28 mouse cellular contexts compared by ENCODE assay signal in the genomic region with DNA sequence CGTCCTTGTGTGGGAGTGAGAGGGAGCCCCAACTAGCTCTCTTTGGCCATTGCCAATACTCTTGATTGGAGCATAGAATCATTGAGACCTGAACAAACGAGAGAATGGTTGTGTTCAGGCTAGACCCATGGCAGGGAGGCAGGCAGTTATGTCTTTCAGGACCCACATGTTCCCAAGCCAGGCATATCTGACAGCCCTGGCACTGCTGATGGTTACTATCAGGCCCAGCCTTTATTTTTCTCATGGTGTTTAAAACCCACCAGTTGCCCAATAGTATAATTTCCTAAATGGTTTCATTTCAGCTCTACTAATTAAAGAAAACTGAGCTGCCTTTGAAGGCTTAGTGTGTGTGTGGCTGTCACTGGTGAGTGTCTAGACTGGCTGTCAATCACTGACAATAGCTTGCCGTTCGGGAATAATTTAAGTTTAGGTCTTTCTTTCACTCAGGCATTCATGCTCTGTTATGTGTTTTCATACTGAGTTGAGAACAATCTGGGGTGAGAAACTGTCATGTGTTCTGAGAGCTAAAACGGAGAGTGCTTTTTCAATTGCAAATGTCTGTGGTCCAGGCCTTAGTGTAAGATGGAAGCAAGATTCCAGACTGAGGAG. TPM values are rescaled to one million over a fixed set of nuclear protein-coding genes. Genes with fewer than 3 reads are reported as not detected.
DNase-seq lines count a peak whose midpoint lies in the region; ATAC-seq and TF ChIP-seq lines count a peak whose summit lies in the region.
"Had no signal": no experiment of that assay in that cellular context is flagged by ENCODE, and none has a peak within 500 bp of the region (broad histone marks: within the 10 kb centered on the region; RNA-seq: fewer than 3 reads in every experiment).

No protein-coding gene starts in this region.

- 43% methylated on average over 5 of the region's 5 CpGs for WGBS in hindbrain, embryonic 11.5 days
- WGBS in hindbrain, embryonic 14.5 days, result 33% methylated on average over 5 of the region's 5 CpGs
- 30% methylated on average over 5 of the region's 5 CpGs for WGBS in midbrain, embryonic 13.5 days
- WGBS in midbrain, postnatal 0 days, result 36% methylated on average over 5 of the region's 5 CpGs
- 6% methylated on average over 5 of the region's 5 CpGs for WGBS in forebrain, embryonic 14.5 days

- H3K27me3 ChIP-seq in hindbrain, embryonic 11.5 days (ENCODE audit: control insufficient read depth, insufficient read depth, low read length), result no peaks in the 10 kb centered on the region
- H3K27me3 ChIP-seq in hindbrain, embryonic 14.5 days (ENCODE audit: control insufficient read depth, insufficient read depth, low read length), result no peaks in the 10 kb centered on the region
- H3K27me3 ChIP-seq in midbrain, embryonic 13.5 days, result 0 out of 2 replicates have a peak, but pooled peaks cover 2% of the 10 kb centered on the region
- no peaks in the 10 kb centered on the region for H3K27me3 ChIP-seq in midbrain, postnatal 0 days (ENCODE audit: insufficient read depth, low read length)
- H3K27me3 ChIP-seq in forebrain, embryonic 14.5 days (replicated peaks; ENCODE audit: control insufficient read depth, insufficient read depth, low read length), result no peaks in the 10 kb centered on the region; the same call in 1 of the 2 replicates
- H3K27me3 ChIP-seq: embryonic facial prominence, embryonic 15.5 days; hindbrain, embryonic 12.5 days; neural tube, embryonic 15.5 days had no signal

- H3K36me3 ChIP-seq in hindbrain, embryonic 11.5 days (ENCODE audit: control insufficient read depth, insufficient read depth, low read length), result no peaks in the 10 kb centered on the region
- no peaks in the 10 kb centered on the region for H3K36me3 ChIP-seq in hindbrain, embryonic 14.5 days (replicated peaks; ENCODE audit: control insufficient read depth, insufficient read depth)
- H3K36me3 ChIP-seq in midbrain, embryonic 13.5 days, result no peaks in the 10 kb centered on the region
- H3K36me3 ChIP-seq in midbrain, postnatal 0 days (ENCODE audit: insufficient read depth, low read length), result no peaks in the 10 kb centered on the region
- no peaks in the 10 kb centered on the region for H3K36me3 ChIP-seq in forebrain, embryonic 14.5 days (ENCODE audit: control insufficient read depth, insufficient read depth, low read length)
- H3K36me3 ChIP-seq: embryonic facial prominence, embryonic 10.5 days; embryonic facial prominence, embryonic 15.5 days; hindbrain, embryonic 12.5 days; limb, embryonic 15.5 days; neural tube, embryonic 15.5 days had no signal

- H3K4me3 ChIP-seq in hindbrain, embryonic 11.5 days (ENCODE audit: low read depth, low read length), result no peak overlapping the region
- no peak overlapping the region for H3K4me3 ChIP-seq in hindbrain, embryonic 14.5 days (replicated peaks; ENCODE audit: low read length)
- no peak overlapping the region for H3K4me3 ChIP-seq in midbrain, embryonic 13.5 days (replicated peaks)
- no peak overlapping the region for H3K4me3 ChIP-seq in midbrain, postnatal 0 days (ENCODE audit: low read depth, low read length)
- no peak overlapping the region for H3K4me3 ChIP-seq in forebrain, embryonic 14.5 days (ENCODE audit: low read depth, low read length)
- H3K4me3 ChIP-seq: embryonic facial prominence, embryonic 10.5 days; embryonic facial prominence, embryonic 15.5 days; hindbrain, embryonic 12.5 days; limb, embryonic 15.5 days; neural tube, embryonic 15.5 days had no signal

- ATAC-seq in hindbrain, embryonic 11.5 days (ENCODE audit: low FRiP score), result 0 out of 2 replicates have a peak, but pooled peaks have one; percentile 19
- no peak for ATAC-seq in hindbrain, embryonic 14.5 days (ENCODE audit: low FRiP score)
- 0 out of 2 replicates have a peak, but pooled peaks have one; percentile 40 for ATAC-seq in midbrain, embryonic 13.5 days
- ATAC-seq in midbrain, postnatal 0 days (ENCODE audit: low FRiP score), result no peak
- ATAC-seq in forebrain, embryonic 14.5 days, result peak; percentile 84
- no peak for ATAC-seq in activated CD4-positive, CD25-positive, alpha-beta regulatory T cell, adult 4 months
- ATAC-seq: CD4-positive, CD25-positive, alpha-beta regulatory T cell, adult 4 months; intestine, postnatal 0 days had no signal

- no peak overlapping the region for H3K4me2 ChIP-seq in hindbrain, embryonic 11.5 days (replicated peaks; ENCODE audit: low read depth, low read length)
- no peak overlapping the region for H3K4me2 ChIP-seq in hindbrain, embryonic 14.5 days (replicated peaks)
- H3K4me2 ChIP-seq in midbrain, embryonic 13.5 days (replicated peaks), result no peak overlapping the region
- no peak overlapping the region for H3K4me2 ChIP-seq in midbrain, postnatal 0 days (ENCODE audit: low read depth, low read length, poor library complexity, severe bottlenecking)
- H3K4me2 ChIP-seq in forebrain, embryonic 14.5 days (ENCODE audit: low read length), result no peak overlapping the region
- H3K4me2 ChIP-seq: embryonic facial prominence, embryonic 15.5 days; hindbrain, embryonic 12.5 days; limb, embryonic 15.5 days; lung, embryonic 14.5 days; neural tube, embryonic 15.5 days had no signal

- no peak overlapping the region for H3K9ac ChIP-seq in hindbrain, embryonic 11.5 days (ENCODE audit: low read depth, low read length)
- no peak overlapping the region for H3K9ac ChIP-seq in hindbrain, embryonic 14.5 days
- H3K9ac ChIP-seq in midbrain, embryonic 13.5 days (replicated peaks), result no peak overlapping the region
- H3K9ac ChIP-seq in midbrain, postnatal 0 days (replicated peaks; ENCODE audit: low read length, poor library complexity, severe bottlenecking), result no peak overlapping the region
- no peak overlapping the region for H3K9ac ChIP-seq in forebrain, embryonic 14.5 days (ENCODE audit: low read length)
- H3K9ac ChIP-seq: embryonic facial prominence, embryonic 15.5 days; hindbrain, embryonic 12.5 days; limb, embryonic 15.5 days; liver, embryonic 14.5 days; lung, embryonic 14.5 days; neural tube, embryonic 15.5 days had no signal

- TF ChIP-seq CTCF in midbrain, postnatal 0 days (IDR thresholded peaks at IDR 0.05), result no peak

- no peak for DNase-seq in hindbrain, embryonic 11.5 days (ENCODE audit: low spot score)
- DNase-seq in hindbrain, embryonic 14.5 days (ENCODE audit: low spot score), result no peak
- DNase-seq in midbrain, postnatal 0 days (ENCODE audit: low spot score), result no peak
- DNase-seq in forebrain, embryonic 14.5 days (ENCODE audit: low spot score), result peak; percentile 88
- no peak for DNase-seq in heart, adult 9 months (ENCODE audit: low spot score in 2 of 2)
- DNase-seq: adrenal gland, postnatal 25 days; cerebellum, adult 8-10 months; cerebellum, postnatal 25 days; heart, postnatal 14 days; kidney, adult 9 months; kidney, postnatal 10 days; left cerebral cortex, postnatal 4 days; lung, embryonic 14.5 days; lung, postnatal 14 days; right cerebral cortex, adult 18-20 months; spleen, adult 18-20 months; thymus, postnatal 14 days had no signal

- no peak overlapping the region for H3K27ac ChIP-seq in hindbrain, embryonic 11.5 days (ENCODE audit: low read depth, low read length)
- no peak overlapping the region for H3K27ac ChIP-seq in hindbrain, embryonic 14.5 days
- H3K27ac ChIP-seq in midbrain, embryonic 13.5 days, result no peak overlapping the region
- no peak overlapping the region for H3K27ac ChIP-seq in midbrain, postnatal 0 days (ENCODE audit: low read depth, low read length)
- peak overlapping the region; percentile 24; the same call in 1 of the 2 replicates for H3K27ac ChIP-seq in forebrain, embryonic 14.5 days (ENCODE audit: low read depth, low read length)
- H3K27ac ChIP-seq: embryonic facial prominence, embryonic 10.5 days; embryonic facial prominence, embryonic 15.5 days; hindbrain, embryonic 12.5 days; limb, embryonic 15.5 days; liver, embryonic 14.5 days; neural tube, embryonic 15.5 days had no signal

- H3K4me1 ChIP-seq in hindbrain, embryonic 11.5 days (replicated peaks; ENCODE audit: control insufficient read depth, insufficient read depth, low read length), result no peaks in the 10 kb centered on the region
- no peaks in the 10 kb centered on the region for H3K4me1 ChIP-seq in hindbrain, embryonic 14.5 days (replicated peaks; ENCODE audit: control insufficient read depth, insufficient read depth, low read length)
- peaks cover 23% of the 10 kb centered on the region; the same call in 1 of the 2 replicates for H3K4me1 ChIP-seq in midbrain, embryonic 13.5 days (replicated peaks)
- H3K4me1 ChIP-seq in midbrain, postnatal 0 days (ENCODE audit: insufficient read depth, low read length), result no peaks in the 10 kb centered on the region
- peaks cover 12% of the 10 kb centered on the region for H3K4me1 ChIP-seq in forebrain, embryonic 14.5 days (ENCODE audit: control insufficient read depth, insufficient read depth, low read length)
- H3K4me1 ChIP-seq: embryonic facial prominence, embryonic 15.5 days; limb, embryonic 15.5 days; neural tube, embryonic 15.5 days had no signal

- no peaks in the 10 kb centered on the region for H3K9me3 ChIP-seq in hindbrain, embryonic 11.5 days (ENCODE audit: control insufficient read depth, low read length)
- H3K9me3 ChIP-seq in hindbrain, embryonic 14.5 days (ENCODE audit: control insufficient read depth, low read length), result no peaks in the 10 kb centered on the region
- H3K9me3 ChIP-seq in midbrain, embryonic 13.5 days, result no peaks in the 10 kb centered on the region
- H3K9me3 ChIP-seq in midbrain, postnatal 0 days (ENCODE audit: low read length), result no peaks in the 10 kb centered on the region
- no peaks in the 10 kb centered on the region for H3K9me3 ChIP-seq in forebrain, embryonic 14.5 days (replicated peaks; ENCODE audit: control insufficient read depth, low read length)
- H3K9me3 ChIP-seq: embryonic facial prominence, embryonic 10.5 days; embryonic facial prominence, embryonic 15.5 days; hindbrain, embryonic 12.5 days; limb, embryonic 15.5 days; neural tube, embryonic 15.5 days had no signal

RNA-seq across cellular contexts. Expression of a gene that starts 17.1 kb away (rescaled TPM):
- polyA plus RNA-seq in hindbrain, embryonic 11.5 days (2014; fragmentation: Nextera tagmentation; extraction: Ambion mirVana), result 42.4 and 55.4 TPM in 2 replicates
- 62.9 and 75.1 TPM in 2 replicates for polyA plus RNA-seq in hindbrain, embryonic 14.5 days (2014; fragmentation: Nextera tagmentation; extraction: Ambion mirVana)
- polyA plus RNA-seq in midbrain, embryonic 13.5 days (2015; fragmentation: Nextera tagmentation; extraction: Ambion mirVana), result 111 and 114 TPM in 2 replicates
- 47.9 and 67.6 TPM in 2 replicates for total RNA-seq in midbrain, postnatal 0 days (2014; rRNA removed)
- polyA plus RNA-seq in midbrain, postnatal 0 days (2015; fragmentation: Nextera tagmentation; extraction: Ambion mirVana), result 109 and 110 TPM in 2 replicates
- polyA plus RNA-seq in forebrain, embryonic 14.5 days (2014; fragmentation: Nextera tagmentation; extraction: Ambion mirVana), result 106 and 137 TPM in 2 replicates
- polyA plus RNA-seq in activated CD4-positive, CD25-positive, alpha-beta regulatory T cell, adult 4 months (2017; shearing (Covaris generic)), result under 1 TPM in 1 of 2 experiments, not detected in 1; 0.25 TPM
- total RNA-seq: gastrocnemius, adult 8-10 months had no signal

Comparison
In these comparisons a context has a peak if more than half of its experiments do, and no peak if none do; other contexts are left out.
1. ATAC-seq: peak in hindbrain, embryonic 11.5 days (single experiment), midbrain, embryonic 13.5 days (single experiment) and forebrain, embryonic 14.5 days (single experiment); none in hindbrain, embryonic 14.5 days (single experiment), midbrain, postnatal 0 days (single experiment) and activated CD4-positive, CD25-positive, alpha-beta regulatory T cell, adult 4 months (single experiment).
2. RNA of a gene that starts 17.1 kb away (polyA plus RNA-seq): 111 to 114 TPM in midbrain, embryonic 13.5 days, 109 to 110 TPM in midbrain, postnatal 0 days, 106 to 137 TPM in forebrain, embryonic 14.5 days, 62.9 to 75.1 TPM in hindbrain, embryonic 14.5 days and 42.4 to 55.4 TPM in hindbrain, embryonic 11.5 days; 0.25 TPM in activated CD4-positive, CD25-positive, alpha-beta regulatory T cell, adult 4 months; every median in the first group is over 10 times any median in the second.